Mouse (Mus musculus) G1E (cell line): Measurements from ENCODE around the gene Rassf2.

ENCODE experiments used
- CTCF ChIP-seq: IDR thresholded peaks from 2 replicates; pipeline ENCODE4 v1.5.1; 2012; ENCODE audit warnings: low read depth, low read length, inconsistent platforms, mixed read lengths
- GATA1 ChIP-seq: IDR thresholded peaks from 2 replicates; pipeline ENCODE4 v1.6.1; 2012; ENCODE audit warnings: borderline replicate concordance, low read length, inconsistent platforms, mixed read lengths
- POLR2AphosphoS5 ChIP-seq: IDR thresholded peaks from 2 replicates; pipeline ENCODE4 v1.6.1; 2012; ENCODE audit warnings: low read depth, low read length, inconsistent platforms; ENCODE audit not compliant: insufficient replicate concordance

GRCm38 (mm10) chr2:132059919-132060318, 29.9 kb upstream of the Rassf2 start:
- TF ChIP-seq CTCF (no peak), POLR2AphosphoS5 (no peak), GATA1 (no peak)
